ENCODE assay signal across 9 mouse cellular contexts in genomic region chr4:141871909-141872308, GRCm38 (mm10). TPM values are rescaled to one million over a fixed set of nuclear protein-coding genes. Genes with fewer than 3 reads are reported as not detected.
DNase-seq lines count a peak whose midpoint lies in the region; ATAC-seq and TF ChIP-seq lines count a peak whose summit lies in the region.
"Had no signal": no experiment of that assay in that cellular context is flagged by ENCODE, and none has a peak within 500 bp of the region (broad histone marks: within the 10 kb centered on the region; RNA-seq: fewer than 3 reads in every experiment).

No protein-coding gene starts in this region.

- H3K36me3 ChIP-seq in heart, postnatal 0 days (replicated peaks; ENCODE audit: control insufficient read depth, insufficient read depth, low read length): 0 out of 2 replicates have a peak, but pooled peaks cover 6% of the 10 kb centered on the region
- H3K36me3 ChIP-seq in liver, postnatal 0 days (replicated peaks; ENCODE audit: insufficient read depth, low read length): peaks cover 12% of the 10 kb centered on the region

- H3K4me2 ChIP-seq in heart, postnatal 0 days (ENCODE audit: low read depth, low read length): peak overlapping the region; percentile 76
- peak overlapping the region; percentile 92 for H3K4me2 ChIP-seq in liver, postnatal 0 days (ENCODE audit: low read depth, low read length)

- H3K9me3 ChIP-seq in heart, postnatal 0 days (replicated peaks; ENCODE audit: control insufficient read depth, low read length): no peaks in the 10 kb centered on the region
- no peaks in the 10 kb centered on the region for H3K9me3 ChIP-seq in liver, postnatal 0 days (ENCODE audit: low read length)

- H3K27ac ChIP-seq in heart, postnatal 0 days (ENCODE audit: low read depth): peak overlapping the region; percentile 12
- H3K27ac ChIP-seq in liver, postnatal 0 days (ENCODE audit: low read depth): peak overlapping the region; percentile 70

- TF ChIP-seq CTCF in heart, postnatal 0 days (IDR thresholded peaks at IDR 0.05; ENCODE audit: low read depth): peak; percentile 5; the same call in 1 of the 2 replicates
- TF ChIP-seq CTCF in liver, postnatal 0 days (IDR thresholded peaks at IDR 0.05; ENCODE audit: low read depth): no peak

- H3K4me1 ChIP-seq in heart, postnatal 0 days (ENCODE audit: control insufficient read depth, insufficient read depth): peaks cover 44% of the 10 kb centered on the region
- H3K4me1 ChIP-seq in liver, postnatal 0 days (ENCODE audit: insufficient read depth): peaks cover 60% of the 10 kb centered on the region

- peak overlapping the region; percentile 81 for H3K4me3 ChIP-seq in heart, postnatal 0 days (ENCODE audit: low read depth, low read length)
- peak overlapping the region; percentile 77 for H3K4me3 ChIP-seq in liver, postnatal 0 days (ENCODE audit: low read depth, low read length)

- no peak for ATAC-seq in heart, postnatal 0 days (ENCODE audit: insufficient read depth, low read depth)
- ATAC-seq in liver, postnatal 0 days: no peak
- no peak for ATAC-seq in CD4-positive, CD25-positive, alpha-beta regulatory T cell, adult 4 months

- WGBS in heart, postnatal 0 days: 31% methylated on average over 9 of the region's 9 CpGs
- 81% methylated on average over 9 of the region's 9 CpGs for WGBS in liver, postnatal 0 days (ENCODE audit: insufficient replicate concordance)

- DNase-seq in left cerebral cortex, postnatal 10 days (ENCODE audit: extremely low spot score in 1 of 2, low spot score in 2 of 2): peak; percentile 70 to 77
- no peak for DNase-seq in left cerebral cortex, adult 9 months (ENCODE audit: low spot score in 2 of 2)
- DNase-seq in cerebellum, postnatal 14 days: peak; percentile 61 to 76
- no peak for DNase-seq in heart, postnatal 0 days (ENCODE audit: low spot score)
- peak; percentile 18 for DNase-seq in liver, postnatal 0 days
- DNase-seq in embryo, embryonic 9.5 days (ENCODE audit: extremely low spot score): no peak
- DNase-seq in ovary, adult 18-20 months (ENCODE audit: low spot score): no peak

- intact Hi-C loops in left cerebral cortex, postnatal 10 days (cut with DNase I): no loop called here

- H3K9ac ChIP-seq in heart, postnatal 0 days (replicated peaks; ENCODE audit: low read depth, low read length): peak overlapping the region; percentile 43
- H3K9ac ChIP-seq in liver, postnatal 0 days (replicated peaks): peak overlapping the region; percentile 36

- no peaks in the 10 kb centered on the region for H3K27me3 ChIP-seq in heart, postnatal 0 days (ENCODE audit: control insufficient read depth, insufficient read depth, low read length)
- H3K27me3 ChIP-seq in liver, postnatal 0 days (ENCODE audit: insufficient read depth, low read length): 0 out of 2 replicates have a peak, but pooled peaks cover 4% of the 10 kb centered on the region

- TF ChIP-seq EP300 in heart, postnatal 0 days (IDR thresholded peaks at IDR 0.05; ENCODE audit: low read depth): no peak
- no peak for TF ChIP-seq EP300 in liver, postnatal 0 days (IDR thresholded peaks at IDR 0.05; ENCODE audit: low read depth)

RNA-seq across cellular contexts. Expression of gene Efhd2, which starts 2.8 kb away (rescaled TPM):
- 10 to 100 TPM; 51.2 to 52.5 TPM for total RNA-seq in left cerebral cortex, postnatal 10 days (2021)
- 42.7 and 42.9 TPM in 2 replicates for total RNA-seq in heart, postnatal 0 days (2014; rRNA removed; ENCODE audit: low replicate concordance)
- 54.5 and 56.9 TPM in 2 replicates for polyA plus RNA-seq in heart, postnatal 0 days (2015; fragmentation: Nextera tagmentation; extraction: Ambion mirVana)
- polyA plus RNA-seq in liver, postnatal 0 days (2015; fragmentation: Nextera tagmentation; extraction: Ambion mirVana): 37.1 and 39.9 TPM in 2 replicates
- 10 to 100 TPM; 19.8 to 27.0 TPM for polyA plus RNA-seq in CD4-positive, CD25-positive, alpha-beta regulatory T cell, adult 4 months (2017; shearing (Covaris generic))

RNA-seq across cellular contexts. Expression of gene Ctrc, which starts 25.8 kb away (rescaled TPM):
- total RNA-seq in left cerebral cortex, postnatal 10 days (2021): not detected
- total RNA-seq in heart, postnatal 0 days (2014; rRNA removed; ENCODE audit: low replicate concordance): not detected in 2 replicates
- not detected in 2 replicates for polyA plus RNA-seq in heart, postnatal 0 days (2015; fragmentation: Nextera tagmentation; extraction: Ambion mirVana)
- not detected in 2 replicates for polyA plus RNA-seq in liver, postnatal 0 days (2015; fragmentation: Nextera tagmentation; extraction: Ambion mirVana)
- polyA plus RNA-seq in CD4-positive, CD25-positive, alpha-beta regulatory T cell, adult 4 months (2017; shearing (Covaris generic)): not detected
- total RNA-seq: left cerebral cortex, adult 8-10 months had no signal

RNA-seq across cellular contexts. Expression of gene Cela2a, which starts 45.9 kb away (rescaled TPM):
- not detected for total RNA-seq in left cerebral cortex, postnatal 10 days (2021)
- 2.1 TPM in 1 of 2 replicates, not detected in the other for total RNA-seq in heart, postnatal 0 days (2014; rRNA removed; ENCODE audit: low replicate concordance)
- polyA plus RNA-seq in heart, postnatal 0 days (2015; fragmentation: Nextera tagmentation; extraction: Ambion mirVana): 0.20 and 0.21 TPM in 2 replicates
- 0.61 and 28.3 TPM in 2 replicates for polyA plus RNA-seq in liver, postnatal 0 days (2015; fragmentation: Nextera tagmentation; extraction: Ambion mirVana)
- polyA plus RNA-seq in CD4-positive, CD25-positive, alpha-beta regulatory T cell, adult 4 months (2017; shearing (Covaris generic)): not detected
- total RNA-seq: left cerebral cortex, adult 8-10 months had no signal

Comparison
In these comparisons a context has a peak if more than half of its experiments do, and no peak if none do; other contexts are left out.
1. DNase-seq: peak in left cerebral cortex, postnatal 10 days (2 of 2), cerebellum, postnatal 14 days (2 of 2) and liver, postnatal 0 days (single experiment); none in left cerebral cortex, adult 9 months (0 of 2), heart, postnatal 0 days (single experiment), embryo, embryonic 9.5 days (single experiment) and ovary, adult 18-20 months (single experiment).